Mouse (Mus musculus): Measurements from ENCODE around the gene Rpgrip1l.

- TF ChIP-seq CTCF (IDR thresholded peaks at IDR 0.05; ENCODE audit: borderline replicate concordance, control insufficient read depth, extremely low read depth, insufficient read depth, low read length, poor library complexity) = no peak
- no peak for TF ChIP-seq POLR2A (IDR thresholded peaks at IDR 0.05; ENCODE audit: control insufficient read depth, extremely low read depth, insufficient read depth, low read length, poor library complexity)
These were observed 10.4 kb upstream of the Rpgrip1l start for GRCm38 (mm10) chr8:91323511-91323910.
